Mouse (Mus musculus) liver, embryonic 13.5 days (tissue): ENCODE results near the gene Tfb1m. TPM values are rescaled to one million over a fixed set of nuclear protein-coding genes. Genes with fewer than 3 reads are reported as not detected.

Experiments used
- ATAC-seq: fragments of 200-750 bp; cut with Nextera tagmentation; 2 replicates; pipeline ENCODE4 v1.8.0; 2017; ENCODE audit warnings: low read depth, mild to moderate bottlenecking, moderate number of reproducible peaks, moderate library complexity
- DNase-seq: peaks from one replicate; pipeline ENCODE4 v3.0.0; 2022
- H3K27ac ChIP-seq: fragments of 300-500 bp; sonication (generic); 2 replicates; pipeline ENCODE4 v1.5.1; 2015; ENCODE audit warnings: moderate library complexity, mild to moderate bottlenecking, inconsistent platforms
- H3K27me3 ChIP-seq: fragments of 300-500 bp; sonication (generic); 2 replicates; pipeline ENCODE4 v1.6.1; 2015; ENCODE audit warnings: mild to moderate bottlenecking, inconsistent platforms
- H3K36me3 ChIP-seq: fragments of 300-500 bp; sonication (generic); 2 replicates; pipeline ENCODE4 v1.6.1; 2015; ENCODE audit warnings: mild to moderate bottlenecking, inconsistent platforms
- H3K4me1 ChIP-seq: fragments of 300-500 bp; sonication (generic); replicated peaks from 2 replicates; pipeline ENCODE4 v1.6.1; 2015; ENCODE audit warnings: inconsistent platforms
- H3K4me2 ChIP-seq: fragments of 300-500 bp; sonication (generic); 2 replicates; pipeline ENCODE4 v1.6.1; 2015; ENCODE audit warnings: inconsistent platforms, mild to moderate bottlenecking, moderate library complexity
- H3K4me3 ChIP-seq: fragments of 300-500 bp; sonication (generic); replicated peaks from 2 replicates; pipeline ENCODE4 v1.5.1; 2015; ENCODE audit warnings: mild to moderate bottlenecking, inconsistent platforms
- H3K9ac ChIP-seq: fragments of 300-500 bp; sonication (generic); 2 replicates; pipeline ENCODE4 v1.6.1; 2015; ENCODE audit warnings: mild to moderate bottlenecking, inconsistent platforms
- H3K9me3 ChIP-seq: fragments of 300-500 bp; sonication (generic); replicated peaks from 2 replicates; pipeline ENCODE4 v1.6.1; 2016; ENCODE audit warnings: inconsistent platforms
- WGBS: fragments of 180-500 bp; shearing (Covaris S2); methylation state at CpG from one replicate; pipeline ENCODE4 v1.1.7; 2015; ENCODE audit not compliant: insufficient replicate concordance; 5-methylcytosine and 5-hydroxymethylcytosine counted together
- polyA plus RNA-seq: library from polyadenylated mRNA; unstranded; fragments of >200 nt; fragmentation: Nextera tagmentation; extraction: Ambion mirVana; gene quantifications from 2 replicates; pipeline ENCODE4 v1.2.1, GENCODE M21; 2015

Tfb1m gene
- polyA plus RNA-seq, 1 experiment from 2014 or later, result 14.1 TPM

DNA sequence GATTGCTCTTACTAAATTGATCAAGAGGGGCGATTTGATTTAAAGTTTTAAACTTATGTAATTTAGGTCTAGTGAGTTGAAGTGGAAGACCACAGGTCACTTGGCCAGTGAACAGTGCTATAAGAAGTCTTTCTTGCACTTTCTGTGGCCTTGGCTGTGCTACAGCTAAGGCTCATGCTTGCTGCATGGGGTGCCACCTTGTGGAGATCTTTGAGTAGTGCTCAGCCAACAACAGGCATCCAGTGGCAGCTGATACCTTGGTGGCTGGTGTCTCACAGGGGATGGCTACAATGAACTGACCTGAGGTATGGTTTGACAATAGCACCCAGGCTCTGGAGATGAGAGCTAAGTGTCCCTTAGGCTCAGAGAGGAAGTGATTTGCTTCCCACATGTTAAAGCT is 47.7 kb downstream of the Tfb1m start:
- Histone ChIP-seq H3K9me3 (no peaks in the 10 kb centered on the region), H3K4me1 (no peaks in the 10 kb centered on the region), H3K9ac (no peak overlapping the region), H3K36me3 (no peaks in the 10 kb centered on the region), H3K27ac (no peak overlapping the region), H3K27me3 (no peaks in the 10 kb centered on the region), H3K4me3 (no peak overlapping the region), H3K4me2 (no peak overlapping the region)
- ATAC-seq (peak; percentile 57; the same call in 1 of the 2 replicates), DNase-seq (peak; percentile 22)
- WGBS, result 12% methylated on average over 1 of the region's 1 CpGs

DNA sequence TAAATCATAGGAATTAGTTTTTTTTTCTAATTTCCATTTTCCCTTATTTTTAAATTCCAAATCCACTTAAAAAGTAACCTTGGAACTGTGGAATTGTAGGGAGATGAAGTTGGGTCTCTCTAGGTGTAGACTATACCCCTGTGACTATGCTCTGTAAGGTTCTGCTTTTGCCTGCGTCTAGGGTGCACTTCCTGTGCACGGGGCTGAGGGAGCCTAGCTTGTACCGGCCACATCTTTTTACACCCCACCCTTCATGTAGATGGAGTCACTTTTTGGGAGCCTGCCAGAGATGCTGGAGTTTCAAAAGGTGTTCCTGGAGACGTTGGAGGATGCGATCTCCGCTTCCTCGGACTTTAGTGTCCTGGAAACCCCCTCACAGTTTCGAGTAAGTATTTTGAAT is 51.1 kb downstream of the Tfb1m start:
- Histone ChIP-seq H3K4me1 (no peaks in the 10 kb centered on the region), H3K9ac (no peak overlapping the region), H3K4me3 (no peak overlapping the region), H3K9me3 (no peaks in the 10 kb centered on the region), H3K4me2 (no peak overlapping the region), H3K27me3 (no peaks in the 10 kb centered on the region), H3K36me3 (no peaks in the 10 kb centered on the region), H3K27ac (no peak overlapping the region)
- DNase-seq (no peak), ATAC-seq (no peak)
- WGBS, result 60% methylated on average over 8 of the region's 8 CpGs

DNA sequence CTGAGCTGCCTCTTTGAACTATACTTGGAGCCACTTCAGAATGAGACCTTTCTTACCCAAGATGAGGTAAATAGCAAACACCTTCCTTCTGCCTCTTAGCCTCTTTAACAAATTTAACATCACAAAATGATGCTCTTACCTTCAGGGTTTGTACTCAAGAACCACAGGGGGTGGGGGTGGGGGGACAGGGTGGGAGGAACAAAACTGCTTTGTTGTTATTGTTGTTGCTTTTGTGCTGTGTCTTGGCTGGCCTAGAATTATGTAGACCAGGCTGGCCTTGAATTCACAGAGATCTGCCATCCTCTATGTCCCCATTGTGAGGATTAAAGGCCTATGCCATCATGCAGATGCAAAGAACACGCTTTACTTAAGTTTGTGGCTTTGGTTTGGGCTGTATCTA is 51.9 kb downstream of the Tfb1m start:
- ATAC-seq, result no peak
- H3K27me3 ChIP-seq, result no peaks in the 10 kb centered on the region
- no peaks in the 10 kb centered on the region for H3K36me3 ChIP-seq
- no peak for DNase-seq
- H3K9ac ChIP-seq, result no peak overlapping the region
- no peak overlapping the region for H3K4me3 ChIP-seq
- 55% methylated on average over 1 of the region's 1 CpGs for WGBS
- no peaks in the 10 kb centered on the region for H3K9me3 ChIP-seq
- no peak overlapping the region for H3K27ac ChIP-seq
- H3K4me1 ChIP-seq, result no peaks in the 10 kb centered on the region
- H3K4me2 ChIP-seq, result no peak overlapping the region

DNA sequence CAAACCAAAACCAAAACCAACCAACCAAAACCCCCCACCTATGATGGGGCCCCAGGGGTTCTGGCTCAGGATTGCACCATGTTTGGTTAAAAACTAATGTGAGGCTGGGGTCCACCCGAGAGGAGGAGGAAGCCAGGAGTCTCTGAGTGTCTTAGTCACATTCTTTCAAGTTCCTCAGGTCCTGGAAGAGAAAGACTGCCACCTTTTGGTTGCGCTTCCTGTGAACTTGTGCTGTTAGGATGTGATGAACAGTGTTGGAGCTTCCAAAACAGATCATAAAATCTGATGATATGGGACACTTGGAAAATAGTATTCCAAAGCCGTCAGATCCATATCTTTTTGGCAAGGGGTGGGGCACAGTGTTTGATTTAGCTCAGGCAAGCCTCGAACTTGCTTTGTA is 56.6 kb downstream of the Tfb1m start:
- no peaks in the 10 kb centered on the region for H3K36me3 ChIP-seq
- no peaks in the 10 kb centered on the region for H3K9me3 ChIP-seq
- H3K4me2 ChIP-seq, result no peak overlapping the region
- WGBS, result 52% methylated on average over 4 of the region's 4 CpGs
- no peak overlapping the region for H3K4me3 ChIP-seq
- DNase-seq, result no peak
- no peak overlapping the region for H3K27ac ChIP-seq
- no peaks in the 10 kb centered on the region for H3K27me3 ChIP-seq
- H3K9ac ChIP-seq, result no peak overlapping the region
- peaks cover 7% of the 10 kb centered on the region; the same call in 1 of the 2 replicates for H3K4me1 ChIP-seq
- ATAC-seq, result no peak

DNA sequence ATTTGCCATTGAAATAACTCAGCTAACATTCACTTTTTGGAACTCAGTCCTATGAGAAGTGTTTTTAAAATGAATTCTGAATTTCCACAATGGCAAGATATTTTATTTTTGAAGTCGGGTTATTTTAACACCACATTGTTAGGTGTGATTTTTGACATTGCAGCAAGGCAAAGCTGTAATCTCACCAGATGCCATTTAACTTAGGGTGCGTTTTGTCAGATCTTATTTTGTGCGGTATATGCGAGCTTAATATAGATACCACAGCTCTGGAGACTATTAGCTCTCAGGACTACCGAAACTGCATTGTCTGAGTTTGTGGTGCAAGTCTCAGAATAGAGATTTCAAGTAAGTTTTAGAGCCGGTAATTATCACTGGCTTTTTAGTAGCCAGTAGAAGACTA is 57.5 kb downstream of the Tfb1m start:
- Histone ChIP-seq H3K4me2 (no peak overlapping the region), H3K9me3 (no peaks in the 10 kb centered on the region), H3K36me3 (no peaks in the 10 kb centered on the region), H3K27me3 (no peaks in the 10 kb centered on the region), H3K4me1 (peaks cover 7% of the 10 kb centered on the region; the same call in 1 of the 2 replicates), H3K9ac (no peak overlapping the region), H3K4me3 (no peak overlapping the region), H3K27ac (no peak overlapping the region)
- DNase-seq (no peak), ATAC-seq (no peak)
- WGBS, result 69% methylated on average over 6 of the region's 6 CpGs

DNA sequence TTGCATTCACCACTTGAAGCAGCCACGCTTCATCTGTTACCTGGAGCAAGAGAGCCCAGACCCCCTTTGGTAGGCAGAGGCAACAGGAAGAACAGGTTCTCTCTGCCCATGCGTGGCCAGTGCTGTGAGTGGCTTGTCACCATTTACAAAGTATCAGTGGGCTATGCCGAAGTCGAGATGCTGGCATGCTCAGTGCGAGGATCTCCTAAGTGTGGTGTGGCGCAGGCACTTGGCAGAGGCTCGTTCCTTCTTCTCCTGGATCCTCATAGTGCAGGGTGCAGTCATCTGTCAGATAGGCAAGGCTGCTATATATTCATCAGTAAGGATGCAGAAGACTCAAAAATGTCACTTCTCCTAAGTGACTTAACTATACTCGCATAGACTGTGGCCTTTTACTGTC is 58.1 kb downstream of the Tfb1m start:
- WGBS, result 75% methylated on average over 8 of the region's 8 CpGs
- no peak for ATAC-seq

DNA sequence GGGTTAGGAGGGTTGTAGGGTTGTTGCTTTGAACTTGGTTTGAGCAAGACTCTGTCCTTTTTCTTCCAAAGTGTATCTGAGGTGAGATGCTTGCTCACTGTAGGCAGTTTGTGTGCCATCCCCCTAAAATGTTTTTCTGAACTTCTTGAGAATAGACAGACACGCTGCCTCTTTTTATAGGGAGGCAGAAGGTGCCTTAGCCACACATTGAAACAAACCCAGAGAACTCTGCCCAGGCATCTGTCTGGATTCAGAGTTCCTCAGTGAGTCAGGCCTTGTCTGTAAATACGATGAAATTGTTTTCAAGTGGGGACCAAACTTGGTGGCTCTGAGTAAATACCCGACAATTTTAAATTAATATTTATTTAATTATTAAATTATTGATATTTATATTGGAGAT is 59.0 kb downstream of the Tfb1m start:
- H3K27me3 ChIP-seq, result no peaks in the 10 kb centered on the region
- peaks cover 7% of the 10 kb centered on the region; the same call in 1 of the 2 replicates for H3K4me1 ChIP-seq
- H3K4me3 ChIP-seq, result no peak overlapping the region
- no peaks in the 10 kb centered on the region for H3K9me3 ChIP-seq
- 71% methylated on average over 3 of the region's 3 CpGs for WGBS
- no peak for DNase-seq
- no peak for ATAC-seq
- no peaks in the 10 kb centered on the region for H3K36me3 ChIP-seq
- H3K27ac ChIP-seq, result no peak overlapping the region
- H3K9ac ChIP-seq, result no peak overlapping the region
- H3K4me2 ChIP-seq, result no peak overlapping the region

More for the DNA sequence above, 58.1 kb downstream of the Tfb1m start:
- no peak for DNase-seq
- Histone ChIP-seq H3K9me3 (no peaks in the 10 kb centered on the region), H3K4me2 (no peak overlapping the region), H3K4me1 (peaks cover 7% of the 10 kb centered on the region; the same call in 1 of the 2 replicates), H3K4me3 (no peak overlapping the region), H3K27ac (no peak overlapping the region), H3K9ac (no peak overlapping the region), H3K36me3 (no peaks in the 10 kb centered on the region), H3K27me3 (no peaks in the 10 kb centered on the region)

DNA sequence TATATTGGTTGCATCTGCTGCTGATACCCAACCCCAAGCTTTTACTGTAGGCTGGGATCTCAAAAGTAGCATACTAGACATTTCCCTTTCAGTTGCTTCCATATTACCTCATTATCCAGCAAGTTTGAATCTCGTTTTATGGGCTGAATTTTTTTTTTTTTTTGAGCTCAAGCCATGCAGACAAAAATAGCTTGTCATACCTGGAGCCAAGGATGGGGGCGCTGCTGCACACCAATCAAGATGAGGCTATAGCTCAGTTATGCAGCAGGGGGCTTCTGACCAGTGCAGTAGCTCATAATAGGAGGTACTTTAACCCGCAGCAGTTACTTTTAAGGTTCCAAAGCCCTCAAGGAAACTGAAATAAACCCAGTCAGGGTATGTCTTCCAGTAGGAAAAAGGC is 59.5 kb downstream of the Tfb1m start:
- ATAC-seq (no peak), DNase-seq (peak; percentile 28)
- no peak overlapping the region for H3K4me2 ChIP-seq
- H3K27ac ChIP-seq, result no peak overlapping the region
- H3K9me3 ChIP-seq, result no peaks in the 10 kb centered on the region
- peaks cover 7% of the 10 kb centered on the region; the same call in 1 of the 2 replicates for H3K4me1 ChIP-seq
- no peak overlapping the region for H3K4me3 ChIP-seq
- no peak overlapping the region for H3K9ac ChIP-seq
- WGBS, result 12% methylated on average over 3 of the region's 3 CpGs
- no peaks in the 10 kb centered on the region for H3K27me3 ChIP-seq
- no peaks in the 10 kb centered on the region for H3K36me3 ChIP-seq

DNA sequence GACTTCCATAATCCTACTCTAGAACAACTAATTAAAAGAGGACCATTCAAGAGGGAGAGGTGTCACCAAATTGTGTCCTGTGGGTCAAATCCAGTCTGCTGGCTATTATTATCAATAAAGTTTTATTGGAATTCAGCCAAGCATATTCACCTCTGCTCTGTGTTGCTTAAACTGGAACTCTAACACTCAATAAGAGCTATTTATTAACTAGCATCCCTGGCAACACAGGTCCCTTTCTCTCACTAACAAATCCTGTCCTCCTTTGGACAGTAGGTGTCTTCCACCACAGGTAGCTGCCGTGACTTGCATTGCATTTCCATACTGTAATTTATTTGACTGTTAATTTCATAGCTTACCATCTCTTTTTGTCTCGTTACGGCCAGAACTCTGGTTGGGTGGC is 61.5 kb downstream of the Tfb1m start:
- no peaks in the 10 kb centered on the region for H3K27me3 ChIP-seq
- ATAC-seq (no peak), DNase-seq (no peak)
- no peak overlapping the region for H3K4me3 ChIP-seq
- 72% methylated on average over 3 of the region's 3 CpGs for WGBS
- H3K9me3 ChIP-seq, result no peaks in the 10 kb centered on the region
- H3K4me1 ChIP-seq, result peaks cover 7% of the 10 kb centered on the region; the same call in 1 of the 2 replicates
- no peaks in the 10 kb centered on the region for H3K36me3 ChIP-seq
- no peak overlapping the region for H3K9ac ChIP-seq
- no peak overlapping the region for H3K27ac ChIP-seq
- H3K4me2 ChIP-seq, result no peak overlapping the region

DNA sequence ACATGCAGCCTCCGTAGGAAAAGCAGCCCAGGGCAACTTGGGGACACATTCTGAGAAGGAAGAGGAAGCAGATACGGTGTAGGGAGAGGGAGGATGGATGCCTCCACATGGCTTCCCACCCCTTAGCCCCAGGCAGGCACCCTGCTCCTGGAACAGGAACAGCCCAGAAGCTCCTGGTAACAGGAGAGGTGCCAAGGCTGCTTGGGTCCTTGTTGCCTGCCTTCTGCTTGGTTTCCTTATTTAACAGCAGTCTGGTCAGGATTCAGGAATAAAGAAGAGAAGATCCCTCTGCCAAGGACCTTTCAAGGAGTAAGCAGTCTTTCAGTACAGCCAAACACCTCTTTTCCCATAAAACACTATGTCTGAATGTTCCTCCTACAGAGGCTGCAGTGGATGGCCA is 62.0 kb downstream of the Tfb1m start:
- H3K27me3 ChIP-seq, result no peaks in the 10 kb centered on the region
- H3K4me2 ChIP-seq, result no peak overlapping the region
- no peak overlapping the region for H3K9ac ChIP-seq
- H3K4me3 ChIP-seq, result no peak overlapping the region
- H3K9me3 ChIP-seq, result no peaks in the 10 kb centered on the region
- ATAC-seq (no peak), DNase-seq (no peak)
- H3K27ac ChIP-seq, result no peak overlapping the region
- 38% methylated on average over 2 of the region's 2 CpGs for WGBS
- H3K36me3 ChIP-seq, result no peaks in the 10 kb centered on the region
- peaks cover 7% of the 10 kb centered on the region; the same call in 1 of the 2 replicates for H3K4me1 ChIP-seq

DNA sequence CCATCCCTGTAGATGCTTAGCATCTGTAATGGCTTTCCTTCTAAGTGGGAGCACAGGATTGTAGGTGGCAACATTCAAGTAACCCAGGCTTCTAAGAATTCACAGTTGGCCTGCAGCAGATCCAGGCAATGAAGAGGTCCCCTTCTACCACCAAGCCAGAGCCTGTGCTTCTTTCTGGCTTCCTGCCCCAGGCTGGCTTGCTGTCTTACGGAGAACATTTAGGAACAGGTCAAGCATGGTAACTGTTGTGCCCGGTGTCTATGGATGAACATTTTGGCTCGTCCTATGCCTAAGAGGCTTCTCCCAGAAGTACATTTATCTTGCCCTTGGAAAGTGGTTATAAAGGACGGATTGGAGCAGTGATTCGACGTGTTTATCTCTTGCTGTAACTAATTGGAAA is 65.9 kb downstream of the Tfb1m start:
- Histone ChIP-seq H3K4me2 (no peak overlapping the region), H3K4me3 (no peak overlapping the region), H3K27me3 (no peaks in the 10 kb centered on the region), H3K27ac (no peak overlapping the region), H3K9ac (no peak overlapping the region), H3K9me3 (no peaks in the 10 kb centered on the region), H3K36me3 (no peaks in the 10 kb centered on the region), H3K4me1 (peaks cover 16% of the 10 kb centered on the region)
- 72% methylated on average over 6 of the region's 6 CpGs for WGBS
- ATAC-seq (no peak), DNase-seq (no peak)

DNA sequence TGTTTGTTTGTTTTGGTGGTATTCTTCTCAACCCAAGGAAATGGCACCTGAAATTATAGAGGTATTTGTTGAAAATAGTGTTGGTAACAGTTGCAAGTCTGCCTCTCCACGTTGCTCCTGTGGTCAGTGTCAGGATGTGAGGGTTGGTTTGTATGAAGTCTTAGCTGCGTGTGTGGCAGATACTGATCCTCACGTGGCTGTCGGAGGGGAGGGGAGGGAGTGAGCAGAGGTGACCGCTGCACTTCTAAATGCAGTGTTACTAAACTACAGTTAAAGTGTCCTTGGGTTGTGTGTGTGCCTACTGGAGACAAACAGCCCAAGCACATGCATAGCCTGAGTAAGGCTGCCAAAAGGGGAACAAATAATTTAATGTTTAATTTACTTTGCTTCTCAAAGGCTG is 66.5 kb downstream of the Tfb1m start:
- 23% methylated on average over 5 of the region's 5 CpGs for WGBS
- no peak overlapping the region for H3K4me2 ChIP-seq

More for the DNA sequence above, 66.5 kb downstream of the Tfb1m start:
- peaks cover 10% of the 10 kb centered on the region for H3K4me1 ChIP-seq
- H3K27ac ChIP-seq, result no peak overlapping the region
- no peak overlapping the region for H3K4me3 ChIP-seq
- ATAC-seq (no peak), DNase-seq (no peak)
- no peak overlapping the region for H3K9ac ChIP-seq
- no peaks in the 10 kb centered on the region for H3K9me3 ChIP-seq
- no peaks in the 10 kb centered on the region for H3K36me3 ChIP-seq
- H3K27me3 ChIP-seq, result no peaks in the 10 kb centered on the region
